Mouse (Mus musculus): ENCODE measurements around the gene Adamts8. TPM values are rescaled to one million over a fixed set of nuclear protein-coding genes. Genes with fewer than 3 reads are reported as not detected.
A peak's percentile ranks its signal among the peaks of the same experiment; 100 is the strongest.

Adamts8 gene
- polyA plus RNA-seq, 1 experiment from 2014 or later, result 4.1 TPM

GRCm38 (mm10) chr9:31010040-31010439 is 67.7 kb downstream of the Adamts8 start:
- H3K36me3 ChIP-seq (ENCODE audit: control insufficient read depth, insufficient read depth, low read length), result no peaks in the 10 kb centered on the region
- no peaks in the 10 kb centered on the region for H3K9me3 ChIP-seq (ENCODE audit: control insufficient read depth, low read length)
- H3K4me2 ChIP-seq (ENCODE audit: low read depth, low read length), result no peak overlapping the region
- H3K9ac ChIP-seq (ENCODE audit: low read depth, low read length), result no peak overlapping the region
- no peak overlapping the region for H3K27ac ChIP-seq (replicated peaks; ENCODE audit: low read depth, low read length)
- no peak overlapping the region for H3K4me3 ChIP-seq (ENCODE audit: low read depth, low read length)
- no peak for ATAC-seq (ENCODE audit: low read depth)
- no peaks in the 10 kb centered on the region for H3K4me1 ChIP-seq (ENCODE audit: control insufficient read depth, insufficient read depth, low read length)
- 62% methylated on average over 3 of the region's 3 CpGs for WGBS
- no peaks in the 10 kb centered on the region for H3K27me3 ChIP-seq (replicated peaks; ENCODE audit: control insufficient read depth, insufficient read depth, low read length)
- DNase-seq (ENCODE audit: low spot score), result no peak

- Histone ChIP-seq H3K4me3 (ENCODE audit: low read depth, low read length) (no peak overlapping the region), H3K4me2 (ENCODE audit: low read depth, low read length) (no peak overlapping the region), H3K9me3 (ENCODE audit: control insufficient read depth, low read length) (no peaks in the 10 kb centered on the region), H3K36me3 (ENCODE audit: control insufficient read depth, insufficient read depth, low read length) (no peaks in the 10 kb centered on the region), H3K27ac (replicated peaks; ENCODE audit: low read depth, low read length) (no peak overlapping the region), H3K27me3 (replicated peaks; ENCODE audit: control insufficient read depth, insufficient read depth, low read length) (no peaks in the 10 kb centered on the region), H3K9ac (ENCODE audit: low read depth, low read length) (no peak overlapping the region), H3K4me1 (ENCODE audit: control insufficient read depth, insufficient read depth, low read length) (no peaks in the 10 kb centered on the region)
- WGBS, result 42% methylated on average over 3 of the region's 3 CpGs
- DNase-seq (ENCODE audit: low spot score) (no peak), ATAC-seq (ENCODE audit: low read depth) (no peak)
Observed at GRCm38 (mm10) chr9:31010749-31011148, 68.4 kb downstream of the Adamts8 start.

GRCm38 (mm10) chr9:31011533-31011932 is 69.2 kb downstream of the Adamts8 start:
- Histone ChIP-seq H3K36me3 (ENCODE audit: control insufficient read depth, insufficient read depth, low read length) (no peaks in the 10 kb centered on the region), H3K27ac (replicated peaks; ENCODE audit: low read depth, low read length) (no peak overlapping the region), H3K27me3 (replicated peaks; ENCODE audit: control insufficient read depth, insufficient read depth, low read length) (no peaks in the 10 kb centered on the region), H3K9ac (ENCODE audit: low read depth, low read length) (no peak overlapping the region), H3K4me2 (ENCODE audit: low read depth, low read length) (no peak overlapping the region), H3K9me3 (ENCODE audit: control insufficient read depth, low read length) (no peaks in the 10 kb centered on the region), H3K4me1 (ENCODE audit: control insufficient read depth, insufficient read depth, low read length) (no peaks in the 10 kb centered on the region), H3K4me3 (ENCODE audit: low read depth, low read length) (no peak overlapping the region)
- ATAC-seq (ENCODE audit: low read depth), result peak; percentile 50; the same call in 1 of the 2 replicates
- peak; percentile 60 for DNase-seq (ENCODE audit: low spot score)
- WGBS, result 20% methylated on average over 1 of the region's 1 CpGs

GRCm38 (mm10) chr9:31012674-31013073 is 70.3 kb downstream of the Adamts8 start:
- WGBS, result 71% methylated on average over 4 of the region's 4 CpGs
- Histone ChIP-seq H3K4me2 (ENCODE audit: low read depth, low read length) (no peak overlapping the region), H3K9ac (ENCODE audit: low read depth, low read length) (no peak overlapping the region), H3K36me3 (ENCODE audit: control insufficient read depth, insufficient read depth, low read length) (no peaks in the 10 kb centered on the region), H3K27ac (replicated peaks; ENCODE audit: low read depth, low read length) (no peak overlapping the region), H3K27me3 (replicated peaks; ENCODE audit: control insufficient read depth, insufficient read depth, low read length) (no peaks in the 10 kb centered on the region), H3K4me3 (ENCODE audit: low read depth, low read length) (no peak overlapping the region), H3K4me1 (ENCODE audit: control insufficient read depth, insufficient read depth, low read length) (no peaks in the 10 kb centered on the region), H3K9me3 (ENCODE audit: control insufficient read depth, low read length) (no peaks in the 10 kb centered on the region)
- ATAC-seq (ENCODE audit: low read depth), result no peak
- no peak for DNase-seq (ENCODE audit: low spot score)

- Histone ChIP-seq H3K4me1 (ENCODE audit: control insufficient read depth, insufficient read depth, low read length) (no peaks in the 10 kb centered on the region), H3K27me3 (replicated peaks; ENCODE audit: control insufficient read depth, insufficient read depth, low read length) (no peaks in the 10 kb centered on the region), H3K36me3 (ENCODE audit: control insufficient read depth, insufficient read depth, low read length) (no peaks in the 10 kb centered on the region), H3K9ac (ENCODE audit: low read depth, low read length) (no peak overlapping the region), H3K4me3 (ENCODE audit: low read depth, low read length) (no peak overlapping the region), H3K4me2 (ENCODE audit: low read depth, low read length) (no peak overlapping the region), H3K9me3 (ENCODE audit: control insufficient read depth, low read length) (no peaks in the 10 kb centered on the region), H3K27ac (replicated peaks; ENCODE audit: low read depth, low read length) (no peak overlapping the region)
- no peak for ATAC-seq (ENCODE audit: low read depth)
- WGBS, result 83% methylated on average over 4 of the region's 4 CpGs
- no peak for DNase-seq (ENCODE audit: low spot score)
Observed at GRCm38 (mm10) chr9:31013415-31013814, 71.1 kb downstream of the Adamts8 start.

Other genes starting within 250 kb of the Adamts8 start
- 18.9 and 20.7 TPM in 2 replicates for gene Adamts15, start 20.1 kb upstream of the Adamts8 start, polyA plus RNA-seq (2014; fragmentation: Nextera tagmentation; extraction: Ambion mirVana)
- gene Zbtb44, start 88.1 kb downstream of the Adamts8 start, polyA plus RNA-seq (2014; fragmentation: Nextera tagmentation; extraction: Ambion mirVana), result 5.9 and 7.1 TPM in 2 replicates
- 12.2 and 13.2 TPM in 2 replicates for gene St14, start 189.3 kb downstream of the Adamts8 start, polyA plus RNA-seq (2014; fragmentation: Nextera tagmentation; extraction: Ambion mirVana)